Mouse (Mus musculus): ENCODE results near the gene Pmp22. TPM values are rescaled to one million over a fixed set of nuclear protein-coding genes. Genes with fewer than 3 reads are reported as not detected.

Pmp22 gene
- polyA plus RNA-seq, 1 experiment from 2014 or later, result 107 TPM

DNA sequence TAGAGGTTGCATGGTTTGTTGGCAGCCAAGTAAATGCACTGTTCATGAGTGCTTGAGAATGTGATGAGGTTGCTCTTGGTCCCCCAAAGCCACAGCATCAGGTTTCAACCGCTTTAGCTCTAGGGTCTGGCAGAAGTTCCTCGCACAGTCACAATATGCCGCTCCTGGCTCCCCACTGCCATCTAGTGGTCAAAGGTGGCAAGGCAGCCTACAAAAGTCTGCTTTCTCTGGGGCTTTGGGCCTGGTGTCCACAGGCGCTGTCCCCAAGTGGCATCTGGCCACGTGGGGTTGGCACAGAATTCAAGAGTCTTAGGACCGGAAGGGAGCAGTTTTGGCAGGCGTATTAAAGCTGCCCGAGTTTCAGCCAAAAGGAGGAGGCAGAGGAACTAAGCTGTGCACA is 6.8 kb downstream of the Pmp22 start:
- no peaks in the 10 kb centered on the region for H3K9me3 ChIP-seq (replicated peaks)
- peaks cover 42% of the 10 kb centered on the region for H3K4me1 ChIP-seq (replicated peaks)
- peak overlapping the region; percentile 72 for H3K27ac ChIP-seq
- peaks cover 24% of the 10 kb centered on the region for H3K36me3 ChIP-seq
- peak; percentile 37 for ATAC-seq (replicated peaks; ENCODE audit: insufficient number of reproducible peaks, insufficient read depth, low FRiP score, low read depth)
- H3K4me3 ChIP-seq, result no peak overlapping the region
- peak overlapping the region; percentile 30 for H3K9ac ChIP-seq
- peak overlapping the region; percentile 14; the same call in 1 of the 2 replicates for H3K4me2 ChIP-seq
- H3K27me3 ChIP-seq, result peaks cover 3% of the 10 kb centered on the region; the same call in 1 of the 2 replicates
- 1% methylated on average over 8 of the region's 8 CpGs for WGBS

DNA sequence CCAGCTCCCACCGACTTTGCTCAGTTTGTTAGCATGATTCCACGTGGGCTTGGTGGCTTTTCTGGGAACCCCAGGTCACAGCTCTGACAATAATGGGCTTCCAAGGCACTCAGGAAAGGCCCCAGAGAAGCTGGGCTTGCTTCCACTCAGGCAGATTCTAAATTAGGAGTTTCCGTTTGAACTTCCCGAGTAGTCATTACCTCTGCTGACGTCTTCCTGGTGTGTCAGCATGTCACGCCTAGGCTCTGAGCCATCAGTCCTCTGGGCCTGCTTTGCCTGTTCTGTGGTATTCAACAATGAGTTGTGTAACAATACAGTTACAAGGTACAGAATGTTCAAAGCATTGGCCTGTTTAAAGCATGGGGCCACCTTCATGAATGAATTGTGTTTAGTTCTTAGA is 7.4 kb downstream of the Pmp22 start:
- Histone ChIP-seq H3K36me3 (peaks cover 24% of the 10 kb centered on the region), H3K27ac (peak overlapping the region; percentile 72)
- ATAC-seq (replicated peaks; ENCODE audit: insufficient number of reproducible peaks, insufficient read depth, low FRiP score, low read depth), result no peak

DNA sequence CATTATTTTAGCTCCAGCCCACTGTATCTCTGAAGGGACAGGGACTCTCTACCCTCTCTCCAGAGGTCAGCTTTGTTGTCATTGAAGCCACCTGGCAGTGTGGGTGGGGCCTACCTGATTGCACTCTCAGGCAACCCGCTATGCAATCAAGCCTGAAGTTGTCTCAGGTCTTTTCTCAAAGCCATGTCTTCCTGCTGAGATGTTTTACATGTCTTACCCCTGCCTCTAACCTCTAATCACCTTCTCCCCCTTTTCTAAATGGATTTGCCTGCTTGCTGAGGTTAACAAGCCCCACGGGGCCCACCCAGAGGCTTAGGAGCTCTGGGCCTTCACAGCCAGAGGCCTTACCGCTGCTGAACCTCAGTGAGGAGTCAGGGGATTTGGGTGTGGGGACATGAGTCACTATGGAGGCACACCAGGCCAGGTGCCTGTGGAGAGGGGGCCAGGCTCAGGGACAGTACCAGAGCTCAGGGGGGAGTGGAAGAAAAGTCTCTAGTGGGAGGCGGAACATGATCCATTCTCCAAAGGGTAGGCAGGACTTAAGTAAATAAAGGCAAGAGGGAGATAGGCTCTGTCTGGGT is 8.1 kb downstream of the Pmp22 start:
- 81% methylated on average over 4 of the region's 4 CpGs for WGBS
- no peak overlapping the region for H3K4me2 ChIP-seq
- ATAC-seq (replicated peaks; ENCODE audit: insufficient number of reproducible peaks, insufficient read depth, low FRiP score, low read depth), result no peak
- H3K27ac ChIP-seq, result no peak overlapping the region
- no peak overlapping the region for H3K4me3 ChIP-seq
- no peak overlapping the region for H3K9ac ChIP-seq
- peaks cover 24% of the 10 kb centered on the region for H3K36me3 ChIP-seq
- no peaks in the 10 kb centered on the region for H3K9me3 ChIP-seq (replicated peaks)
- H3K27me3 ChIP-seq, result peaks cover 3% of the 10 kb centered on the region; the same call in 1 of the 2 replicates
- H3K4me1 ChIP-seq (replicated peaks), result peaks cover 34% of the 10 kb centered on the region

More for the DNA sequence above, 7.4 kb downstream of the Pmp22 start:
- WGBS, result 46% methylated on average over 6 of the region's 6 CpGs
- Histone ChIP-seq H3K4me3 (no peak overlapping the region), H3K4me2 (peak overlapping the region; percentile 14; the same call in 1 of the 2 replicates), H3K27me3 (peaks cover 3% of the 10 kb centered on the region; the same call in 1 of the 2 replicates), H3K9me3 (replicated peaks) (no peaks in the 10 kb centered on the region), H3K4me1 (replicated peaks) (peaks cover 37% of the 10 kb centered on the region), H3K9ac (no peak overlapping the region; the same call in 1 of the 2 replicates)

DNA sequence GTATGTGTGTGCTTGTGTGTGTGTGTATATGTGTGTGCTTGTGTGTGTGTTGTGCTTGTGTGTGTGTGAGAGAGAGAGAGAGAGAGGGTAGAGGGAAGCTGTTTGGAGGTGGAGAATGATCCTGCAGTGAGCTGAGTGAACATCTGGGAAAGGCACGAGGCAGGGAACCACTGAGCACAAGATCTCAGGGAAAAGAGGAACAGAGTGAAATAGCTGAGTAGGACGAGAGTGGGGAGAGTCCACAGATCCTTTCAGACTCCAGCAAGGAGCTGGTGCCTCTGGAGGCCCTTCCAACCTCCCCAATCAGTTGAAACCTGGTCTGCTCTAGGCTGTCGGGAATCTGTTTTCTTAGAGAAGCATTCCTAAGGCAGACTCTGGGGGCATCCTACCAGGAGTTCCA is 10.0 kb downstream of the Pmp22 start:
- Histone ChIP-seq H3K27me3 (peaks cover 1% of the 10 kb centered on the region; the same call in 1 of the 2 replicates), H3K4me2 (no peak overlapping the region), H3K36me3 (peaks cover 24% of the 10 kb centered on the region), H3K4me3 (no peak overlapping the region), H3K9ac (no peak overlapping the region), H3K9me3 (replicated peaks) (no peaks in the 10 kb centered on the region), H3K4me1 (replicated peaks) (peaks cover 36% of the 10 kb centered on the region), H3K27ac (no peak overlapping the region)
- 34% methylated on average over 3 of the region's 3 CpGs for WGBS
- no peak for ATAC-seq (replicated peaks; ENCODE audit: insufficient number of reproducible peaks, insufficient read depth, low FRiP score, low read depth)

DNA sequence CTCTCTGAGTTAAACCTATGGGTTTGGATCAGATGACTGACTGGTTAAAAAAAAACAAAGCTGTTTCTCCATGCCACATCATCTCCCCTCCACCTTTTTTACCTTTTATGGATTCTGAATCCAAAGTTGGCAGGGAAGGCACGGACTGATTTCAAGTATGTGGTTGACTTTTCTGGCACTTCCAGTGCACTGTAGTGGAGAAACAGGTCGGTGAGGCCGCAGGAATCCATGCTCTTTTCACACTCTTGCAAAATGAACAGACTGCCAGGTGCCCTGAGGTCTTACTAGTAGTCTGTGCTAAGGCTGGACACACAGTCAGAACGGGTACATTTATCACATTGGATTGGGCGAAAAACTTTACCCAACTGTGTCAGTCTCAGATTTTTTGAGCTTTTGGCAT is 13.5 kb downstream of the Pmp22 start:
- Histone ChIP-seq H3K4me1 (replicated peaks) (peaks cover 31% of the 10 kb centered on the region), H3K27me3 (no peaks in the 10 kb centered on the region), H3K4me2 (no peak overlapping the region), H3K9ac (no peak overlapping the region), H3K4me3 (no peak overlapping the region), H3K27ac (no peak overlapping the region), H3K9me3 (replicated peaks) (no peaks in the 10 kb centered on the region), H3K36me3 (peaks cover 10% of the 10 kb centered on the region; the same call in 1 of the 2 replicates)
- WGBS, result 79% methylated on average over 5 of the region's 5 CpGs
- ATAC-seq (replicated peaks; ENCODE audit: insufficient number of reproducible peaks, insufficient read depth, low FRiP score, low read depth), result no peak

DNA sequence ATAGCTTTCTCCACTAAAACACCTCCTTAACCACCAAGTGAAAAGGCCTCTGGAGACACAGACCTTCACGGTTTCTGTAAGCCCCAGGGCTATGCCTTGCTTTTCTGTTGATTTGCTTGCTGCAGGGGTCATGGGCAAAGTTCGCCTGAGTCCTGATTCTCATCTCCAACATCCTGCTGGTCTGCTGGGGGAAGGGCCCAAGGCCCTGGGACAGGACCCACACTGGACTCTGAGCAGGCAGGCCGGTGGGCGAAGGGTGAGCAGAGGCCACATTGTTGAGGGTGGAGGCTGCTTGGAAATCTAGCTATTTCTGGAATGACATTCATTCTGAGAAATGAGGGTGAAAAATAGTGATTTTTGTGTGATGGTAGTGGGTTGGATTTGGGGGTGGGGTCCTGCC is 14.0 kb downstream of the Pmp22 start:
- no peaks in the 10 kb centered on the region for H3K27me3 ChIP-seq
- H3K9ac ChIP-seq, result no peak overlapping the region
- no peak overlapping the region; the same call in 1 of the 2 replicates for H3K27ac ChIP-seq
- H3K4me3 ChIP-seq, result no peak overlapping the region
- no peak overlapping the region for H3K4me2 ChIP-seq
- peaks cover 31% of the 10 kb centered on the region for H3K4me1 ChIP-seq (replicated peaks)
- peaks cover 9% of the 10 kb centered on the region; the same call in 1 of the 2 replicates for H3K36me3 ChIP-seq
- no peaks in the 10 kb centered on the region for H3K9me3 ChIP-seq (replicated peaks)
- 84% methylated on average over 4 of the region's 4 CpGs for WGBS
- ATAC-seq (replicated peaks; ENCODE audit: insufficient number of reproducible peaks, insufficient read depth, low FRiP score, low read depth), result no peak

DNA sequence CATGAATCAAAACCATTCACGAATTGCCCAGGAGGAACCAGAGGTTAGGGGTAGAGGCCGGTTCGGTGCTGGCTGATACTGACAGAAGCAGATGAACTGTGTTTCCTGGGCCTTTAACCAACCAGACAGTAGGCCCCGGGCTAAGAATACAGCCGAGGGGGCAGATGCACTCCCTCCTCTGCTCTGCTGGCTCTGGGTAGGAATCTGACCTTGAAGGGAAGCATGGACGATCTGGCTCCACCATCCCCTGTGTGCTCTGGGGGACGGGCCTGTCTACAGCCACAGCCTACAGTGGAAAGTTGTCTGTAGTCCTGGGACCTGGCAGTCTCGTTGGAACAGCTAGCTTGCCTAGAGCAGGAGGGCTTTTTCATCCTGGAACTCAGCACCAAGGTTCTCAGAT is 14.7 kb downstream of the Pmp22 start:
- no peak overlapping the region for H3K4me2 ChIP-seq
- peak overlapping the region; percentile 37 for H3K27ac ChIP-seq
- H3K9ac ChIP-seq, result no peak overlapping the region
- H3K4me1 ChIP-seq (replicated peaks), result peaks cover 31% of the 10 kb centered on the region
- WGBS, result 48% methylated on average over 8 of the region's 8 CpGs
- H3K36me3 ChIP-seq, result peaks cover 6% of the 10 kb centered on the region; the same call in 1 of the 2 replicates
- no peaks in the 10 kb centered on the region for H3K9me3 ChIP-seq (replicated peaks)
- peak; percentile 70; the same call in 1 of the 2 replicates for ATAC-seq (replicated peaks; ENCODE audit: insufficient number of reproducible peaks, insufficient read depth, low FRiP score, low read depth)
- H3K27me3 ChIP-seq, result no peaks in the 10 kb centered on the region
- H3K4me3 ChIP-seq, result no peak overlapping the region

DNA sequence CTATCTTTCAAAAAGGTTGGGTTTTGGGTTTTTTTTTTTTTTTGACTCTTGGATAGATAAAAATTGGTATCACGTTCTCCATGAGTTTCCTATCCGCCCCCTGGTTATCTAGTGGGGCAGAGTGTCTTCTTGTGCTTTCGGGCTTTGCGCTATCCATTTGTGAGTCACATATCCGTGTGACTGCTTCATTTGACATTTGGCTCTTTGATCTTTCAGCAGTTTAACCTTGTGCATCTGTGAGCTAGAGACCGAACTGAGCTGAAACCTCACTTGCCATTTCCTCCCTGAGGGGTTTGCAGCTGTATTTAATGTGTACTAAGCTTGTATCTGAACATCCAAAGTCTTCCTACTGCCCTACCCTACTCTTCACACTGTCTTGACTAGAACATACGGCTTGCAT is 17.8 kb downstream of the Pmp22 start:
- Histone ChIP-seq H3K27me3 (no peaks in the 10 kb centered on the region), H3K36me3 (0 out of 2 replicates have a peak, but pooled peaks cover 5% of the 10 kb centered on the region), H3K4me3 (no peak overlapping the region), H3K9ac (no peak overlapping the region), H3K4me2 (no peak overlapping the region), H3K27ac (no peak overlapping the region), H3K4me1 (replicated peaks) (peaks cover 31% of the 10 kb centered on the region), H3K9me3 (replicated peaks) (no peaks in the 10 kb centered on the region)
- no peak for ATAC-seq (replicated peaks; ENCODE audit: insufficient number of reproducible peaks, insufficient read depth, low FRiP score, low read depth)
- 44% methylated on average over 7 of the region's 7 CpGs for WGBS

DNA sequence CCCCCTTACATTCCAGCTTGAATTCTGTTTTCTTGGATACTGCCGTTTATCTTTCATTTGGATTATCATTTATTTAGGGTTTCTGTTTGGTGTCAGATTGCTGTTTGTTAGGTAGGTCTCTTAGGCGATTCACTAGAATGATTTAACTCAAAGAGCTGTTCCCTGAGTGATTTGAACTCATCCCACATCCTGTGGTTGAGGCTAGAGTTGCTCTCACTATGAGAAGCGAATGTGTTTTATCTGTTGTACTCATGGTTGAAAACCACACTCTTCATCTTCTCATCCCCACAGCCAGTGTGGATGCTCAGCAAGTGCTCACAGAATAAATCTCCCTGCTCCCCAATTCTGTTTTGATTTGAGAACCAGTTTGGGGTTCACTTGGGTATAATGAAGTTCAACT is 19.5 kb downstream of the Pmp22 start:
- H3K4me2 ChIP-seq, result no peak overlapping the region
- 76% methylated on average over 3 of the region's 3 CpGs for WGBS
- no peak overlapping the region for H3K27ac ChIP-seq
- peaks cover 24% of the 10 kb centered on the region for H3K4me1 ChIP-seq (replicated peaks)
- peaks cover 8% of the 10 kb centered on the region; the same call in 1 of the 2 replicates for H3K36me3 ChIP-seq
- H3K9ac ChIP-seq, result no peak overlapping the region
- no peak overlapping the region for H3K4me3 ChIP-seq
- no peaks in the 10 kb centered on the region for H3K9me3 ChIP-seq (replicated peaks)
- H3K27me3 ChIP-seq, result no peaks in the 10 kb centered on the region
- no peak for ATAC-seq (replicated peaks; ENCODE audit: insufficient number of reproducible peaks, insufficient read depth, low FRiP score, low read depth)

DNA sequence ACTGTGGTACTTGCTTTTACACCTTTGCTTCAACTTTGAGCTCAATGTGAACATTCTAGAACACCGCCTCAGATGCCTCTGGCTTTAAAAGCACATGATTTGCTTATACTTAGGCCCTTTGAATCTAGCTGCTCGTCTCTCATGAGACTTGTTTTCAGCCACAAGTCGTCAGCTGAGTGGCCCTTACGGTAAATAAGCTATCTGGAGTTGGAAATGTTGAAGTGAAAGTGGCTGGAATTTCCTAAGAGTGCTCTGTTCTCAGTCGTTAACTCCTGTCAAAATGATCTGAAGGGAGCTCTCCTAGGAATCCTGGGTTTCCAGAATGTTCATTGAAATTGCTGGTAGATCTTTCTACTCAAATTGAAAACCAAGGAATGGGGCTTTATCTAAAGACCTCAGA is 23.1 kb downstream of the Pmp22 start:
- no peaks in the 10 kb centered on the region for H3K27me3 ChIP-seq
- no peak overlapping the region for H3K4me2 ChIP-seq
- no peak for ATAC-seq (replicated peaks; ENCODE audit: insufficient number of reproducible peaks, insufficient read depth, low FRiP score, low read depth)
- no peak overlapping the region for H3K4me3 ChIP-seq
- H3K4me1 ChIP-seq (replicated peaks), result no peaks in the 10 kb centered on the region
- peaks cover 27% of the 10 kb centered on the region for H3K36me3 ChIP-seq
- no peak overlapping the region for H3K27ac ChIP-seq
- WGBS, result 58% methylated on average over 5 of the region's 5 CpGs
- H3K9ac ChIP-seq, result no peak overlapping the region
- H3K9me3 ChIP-seq (replicated peaks), result no peaks in the 10 kb centered on the region

DNA sequence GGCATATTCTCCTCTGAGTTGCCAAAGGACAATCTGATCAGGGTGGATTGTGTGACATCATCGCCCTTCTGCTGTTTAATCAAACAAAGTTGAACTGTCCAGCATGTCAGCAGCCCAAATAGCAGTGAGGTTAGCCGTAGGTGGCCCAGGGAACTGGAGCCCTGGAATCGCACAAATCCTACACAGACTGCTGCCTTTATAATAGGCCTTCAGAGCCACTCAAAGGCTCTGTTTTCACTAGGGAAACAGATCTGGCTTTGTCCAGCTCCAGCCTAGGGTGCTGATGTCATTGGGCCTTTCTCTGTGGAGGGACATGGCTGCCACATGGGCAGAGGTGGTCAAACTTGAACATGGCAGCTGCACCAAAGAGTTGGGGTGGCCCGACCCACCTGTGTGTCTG is 28.3 kb downstream of the Pmp22 start:
- no peaks in the 10 kb centered on the region for H3K27me3 ChIP-seq
- no peak overlapping the region for H3K27ac ChIP-seq
- no peak overlapping the region for H3K4me2 ChIP-seq
- WGBS, result 78% methylated on average over 4 of the region's 4 CpGs
- H3K36me3 ChIP-seq, result peaks cover 38% of the 10 kb centered on the region
- no peak for ATAC-seq (replicated peaks; ENCODE audit: insufficient number of reproducible peaks, insufficient read depth, low FRiP score, low read depth)
- H3K4me3 ChIP-seq, result no peak overlapping the region
- no peaks in the 10 kb centered on the region for H3K4me1 ChIP-seq (replicated peaks)
- no peak overlapping the region for H3K9ac ChIP-seq
- no peaks in the 10 kb centered on the region for H3K9me3 ChIP-seq (replicated peaks)

DNA sequence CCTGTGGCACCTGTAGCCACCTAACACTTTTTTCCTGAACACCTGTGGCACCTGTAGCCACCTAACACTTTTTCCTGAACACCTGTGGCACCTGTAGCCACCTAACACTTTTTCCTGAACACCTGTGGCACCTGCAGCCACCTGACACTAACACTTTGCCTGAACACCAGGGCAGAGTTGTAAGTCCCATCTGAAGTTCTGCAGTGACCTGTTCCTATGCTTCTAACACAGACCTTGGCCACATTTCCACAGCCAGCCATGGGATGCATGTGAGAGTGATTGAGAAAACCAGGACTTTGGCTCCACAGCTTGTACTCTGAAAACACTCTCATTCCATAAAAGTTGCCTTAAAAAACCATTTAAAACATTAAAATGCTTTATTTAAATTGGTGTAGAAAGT is 32.1 kb downstream of the Pmp22 start:
- ATAC-seq (replicated peaks; ENCODE audit: insufficient number of reproducible peaks, insufficient read depth, low FRiP score, low read depth), result no peak
- H3K4me2 ChIP-seq, result no peak overlapping the region
- no peak overlapping the region for H3K27ac ChIP-seq
- no peak overlapping the region for H3K4me3 ChIP-seq
- peaks cover 16% of the 10 kb centered on the region for H3K36me3 ChIP-seq
- no peaks in the 10 kb centered on the region for H3K9me3 ChIP-seq (replicated peaks)
- no peaks in the 10 kb centered on the region for H3K4me1 ChIP-seq (replicated peaks)
- no peak overlapping the region for H3K9ac ChIP-seq
- H3K27me3 ChIP-seq, result no peaks in the 10 kb centered on the region

All from heart, embryonic 15.5 days (tissue).